Mouse (Mus musculus): ENCODE data around the gene Slc35c2. TPM values are rescaled to one million over a fixed set of nuclear protein-coding genes. Genes with fewer than 3 reads are reported as not detected.

Gene Slc35c2
- total RNA-seq, 1 experiment = 36.4 TPM

- Histone ChIP-seq H3K9me3 (ENCODE audit: control insufficient read depth, insufficient read depth, low read depth, low read length) (no peaks in the 10 kb centered on the region), H3K36me3 (ENCODE audit: control insufficient read depth, insufficient read depth, low read length, poor library complexity, severe bottlenecking) (peaks cover 44% of the 10 kb centered on the region; the same call in 1 of the 2 replicates), H3K27ac (ENCODE audit: insufficient read depth, low read depth, low read length, poor library complexity, severe bottlenecking) (no peak overlapping the region), H3K4me3 (ENCODE audit: insufficient read depth in 1 of 2, low read depth in 1 of 2, low read length in 2 of 2, poor library complexity in 1 of 2, severe bottlenecking in 1 of 2) (no peak overlapping the region), H3K9ac (ENCODE audit: insufficient read depth, low read depth, low read length, poor library complexity, severe bottlenecking) (no peak overlapping the region), H3K4me1 (ENCODE audit: control insufficient read depth in 2 of 2, insufficient read depth in 2 of 2, low read length in 2 of 2, poor library complexity in 1 of 2) (no peaks in the 10 kb centered on the region)
- TF ChIP-seq ZC3H11A (IDR thresholded peaks at IDR 0.05; ENCODE audit: borderline replicate concordance, low read depth, low read length) (no peak), ZNF384 (IDR thresholded peaks at IDR 0.05; ENCODE audit: low read depth, low read length) (no peak), CHD2 (IDR thresholded peaks at IDR 0.05; ENCODE audit: low read depth, low read length) (no peak), HCFC1 (IDR thresholded peaks at IDR 0.05; ENCODE audit: borderline replicate concordance, insufficient read depth, low read length) (no peak), MAFK (IDR thresholded peaks at IDR 0.05; ENCODE audit: insufficient read depth, low read depth, low read length) (no peak)
- in situ Hi-C loops (cut with MboI; ENCODE audit: low sequenced_read_pairs in 2 of 2, unreplicated experiment in 2 of 2) = no loop called here
- DNase-seq (ENCODE audit: low read depth, low spot score) = no peak
These were observed 23.3 kb upstream of the Slc35c2 start for GRCm38 (mm10) chr2:165310818-165311425.

GRCm38 (mm10) chr2:165307801-165308200 is 20.1 kb upstream of the Slc35c2 start:
- Histone ChIP-seq H3K9me3 (ENCODE audit: control insufficient read depth, insufficient read depth, low read depth, low read length) (no peaks in the 10 kb centered on the region), H3K9ac (ENCODE audit: insufficient read depth, low read depth, low read length, poor library complexity, severe bottlenecking) (no peak overlapping the region), H3K36me3 (ENCODE audit: control insufficient read depth, insufficient read depth, low read length, poor library complexity, severe bottlenecking) (peaks cover 24% of the 10 kb centered on the region; the same call in 1 of the 2 replicates), H3K27ac (ENCODE audit: insufficient read depth, low read depth, low read length, poor library complexity, severe bottlenecking) (no peak overlapping the region), H3K4me3 (ENCODE audit: insufficient read depth in 1 of 2, low read depth in 1 of 2, low read length in 2 of 2, poor library complexity in 1 of 2, severe bottlenecking in 1 of 2) (no peak overlapping the region), H3K4me1 (ENCODE audit: control insufficient read depth in 2 of 2, insufficient read depth in 2 of 2, low read length in 2 of 2, poor library complexity in 1 of 2) (no peaks in the 10 kb centered on the region)
- no peak for TF ChIP-seq ZC3H11A (IDR thresholded peaks at IDR 0.05; ENCODE audit: borderline replicate concordance, low read depth, low read length)
- no peak for TF ChIP-seq MAFK (IDR thresholded peaks at IDR 0.05; ENCODE audit: insufficient read depth, low read depth, low read length)
- DNase-seq (ENCODE audit: low read depth, low spot score) = no peak
- in situ Hi-C loops (cut with MboI; ENCODE audit: low sequenced_read_pairs in 2 of 2, unreplicated experiment in 2 of 2) = no loop called here

GRCm38 (mm10) chr2:165305438-165305837 is 17.8 kb upstream of the Slc35c2 start:
- no peak for TF ChIP-seq ZC3H11A (IDR thresholded peaks at IDR 0.05; ENCODE audit: borderline replicate concordance, low read depth, low read length)
- TF ChIP-seq CHD2 (IDR thresholded peaks at IDR 0.05; ENCODE audit: low read depth, low read length) = no peak
- TF ChIP-seq HCFC1 (IDR thresholded peaks at IDR 0.05; ENCODE audit: borderline replicate concordance, insufficient read depth, low read length) = no peak
- TF ChIP-seq ZNF384 (IDR thresholded peaks at IDR 0.05; ENCODE audit: low read depth, low read length) = no peak
- no peak for TF ChIP-seq MAFK (IDR thresholded peaks at IDR 0.05; ENCODE audit: insufficient read depth, low read depth, low read length)
- in situ Hi-C loops (cut with MboI; ENCODE audit: low sequenced_read_pairs in 2 of 2, unreplicated experiment in 2 of 2) = no loop called here
- Histone ChIP-seq H3K27ac (ENCODE audit: insufficient read depth, low read depth, low read length, poor library complexity, severe bottlenecking) (no peak overlapping the region), H3K9me3 (ENCODE audit: control insufficient read depth, insufficient read depth, low read depth, low read length) (no peaks in the 10 kb centered on the region), H3K4me3 (ENCODE audit: insufficient read depth in 1 of 2, low read depth in 1 of 2, low read length in 2 of 2, poor library complexity in 1 of 2, severe bottlenecking in 1 of 2) (no peak overlapping the region), H3K36me3 (ENCODE audit: control insufficient read depth, insufficient read depth, low read length, poor library complexity, severe bottlenecking) (peaks cover 12% of the 10 kb centered on the region; the same call in 1 of the 2 replicates), H3K4me1 (ENCODE audit: control insufficient read depth in 2 of 2, insufficient read depth in 2 of 2, low read length in 2 of 2, poor library complexity in 1 of 2) (no peaks in the 10 kb centered on the region), H3K9ac (ENCODE audit: insufficient read depth, low read depth, low read length, poor library complexity, severe bottlenecking) (no peak overlapping the region)
- no peak for DNase-seq (ENCODE audit: low read depth, low spot score)

GRCm38 (mm10) chr2:165304819-165305218 is 17.1 kb upstream of the Slc35c2 start:
- Histone ChIP-seq H3K9ac (ENCODE audit: insufficient read depth, low read depth, low read length, poor library complexity, severe bottlenecking) (no peak overlapping the region), H3K27ac (ENCODE audit: insufficient read depth, low read depth, low read length, poor library complexity, severe bottlenecking) (no peak overlapping the region), H3K9me3 (ENCODE audit: control insufficient read depth, insufficient read depth, low read depth, low read length) (no peaks in the 10 kb centered on the region), H3K4me3 (ENCODE audit: insufficient read depth in 1 of 2, low read depth in 1 of 2, low read length in 2 of 2, poor library complexity in 1 of 2, severe bottlenecking in 1 of 2) (no peak overlapping the region), H3K36me3 (ENCODE audit: control insufficient read depth, insufficient read depth, low read length, poor library complexity, severe bottlenecking) (peaks cover 12% of the 10 kb centered on the region; the same call in 1 of the 2 replicates), H3K4me1 (ENCODE audit: control insufficient read depth in 2 of 2, insufficient read depth in 2 of 2, low read length in 2 of 2, poor library complexity in 1 of 2) (no peaks in the 10 kb centered on the region)
- DNase-seq (ENCODE audit: low read depth, low spot score) = no peak
- in situ Hi-C loops (cut with MboI; ENCODE audit: low sequenced_read_pairs in 2 of 2, unreplicated experiment in 2 of 2) = no loop called here
- TF ChIP-seq ZNF384 (IDR thresholded peaks at IDR 0.05; ENCODE audit: low read depth, low read length) (no peak), HCFC1 (IDR thresholded peaks at IDR 0.05; ENCODE audit: borderline replicate concordance, insufficient read depth, low read length) (no peak), ZC3H11A (IDR thresholded peaks at IDR 0.05; ENCODE audit: borderline replicate concordance, low read depth, low read length) (no peak), CHD2 (IDR thresholded peaks at IDR 0.05; ENCODE audit: low read depth, low read length) (no peak), MAFK (IDR thresholded peaks at IDR 0.05; ENCODE audit: insufficient read depth, low read depth, low read length) (no peak)
